Mouse (Mus musculus) neural tube, embryonic 13.5 days (tissue): ENCODE results near the gene Lmod2. TPM values are rescaled to one million over a fixed set of nuclear protein-coding genes. Genes with fewer than 3 reads are reported as not detected.

Experiments
- ATAC-seq: fragments of 200-750 bp; cut with Nextera tagmentation; 2 replicates; pipeline ENCODE4 v1.8.0; 2017; ENCODE audit warnings: low read depth, mild to moderate bottlenecking, moderate TSS enrichment, moderate library complexity
- H3K27ac ChIP-seq: fragments of 300-500 bp; sonication (generic); replicated peaks from 2 replicates; pipeline ENCODE4 v1.5.1; 2015; ENCODE audit warnings: moderate library complexity, mild to moderate bottlenecking, inconsistent platforms
- H3K27me3 ChIP-seq: fragments of 300-500 bp; sonication (generic); 2 replicates; pipeline ENCODE4 v1.6.1; 2015; ENCODE audit warnings: mild to moderate bottlenecking, inconsistent platforms
- H3K36me3 ChIP-seq: fragments of 300-500 bp; sonication (generic); 2 replicates; pipeline ENCODE4 v1.6.1; 2015; ENCODE audit warnings: mild to moderate bottlenecking, inconsistent platforms
- H3K4me1 ChIP-seq: fragments of 300-500 bp; sonication (generic); replicated peaks from 2 replicates; pipeline ENCODE4 v1.6.1; 2015; ENCODE audit warnings: inconsistent platforms
- H3K4me2 ChIP-seq: fragments of 300-500 bp; sonication (generic); 2 replicates; pipeline ENCODE4 v1.6.1; 2015; ENCODE audit warnings: inconsistent platforms, mild to moderate bottlenecking, moderate library complexity
- H3K4me3 ChIP-seq: fragments of 300-500 bp; sonication (generic); 2 replicates; pipeline ENCODE4 v1.5.1; 2015; ENCODE audit warnings: mild to moderate bottlenecking, inconsistent platforms
- H3K9ac ChIP-seq: fragments of 300-500 bp; sonication (generic); 2 replicates; pipeline ENCODE4 v1.6.1; 2015; ENCODE audit warnings: moderate library complexity, mild to moderate bottlenecking, inconsistent platforms
- H3K9me3 ChIP-seq: fragments of 300-500 bp; sonication (generic); 2 replicates; pipeline ENCODE4 v1.6.1; 2016; ENCODE audit warnings: inconsistent platforms
- WGBS: fragments of 180-500 bp; shearing (Covaris S2); methylation state at CpG from one replicate; pipeline ENCODE4 v1.1.7; 2015; 5-methylcytosine and 5-hydroxymethylcytosine counted together
- polyA plus RNA-seq: library from polyadenylated mRNA; unstranded; fragments of >200 nt; fragmentation: Nextera tagmentation; extraction: Ambion mirVana; gene quantifications from 2 replicates; pipeline ENCODE4 v1.2.1, GENCODE M21; 2015

Lmod2 gene
- polyA plus RNA-seq, 1 experiment from 2014 or later, result 0.15 TPM

GRCm38 (mm10) chr6:24619285-24620045 lies 21.9 kb downstream of the Lmod2 start:
- H3K9me3 ChIP-seq, result no peaks in the 10 kb centered on the region
- peaks cover 57% of the 10 kb centered on the region for H3K36me3 ChIP-seq
- H3K4me3 ChIP-seq, result no peak overlapping the region
- no peaks in the 10 kb centered on the region for H3K4me1 ChIP-seq
- no peak overlapping the region for H3K4me2 ChIP-seq
- no peak overlapping the region for H3K9ac ChIP-seq
- no peaks in the 10 kb centered on the region for H3K27me3 ChIP-seq
- peak; percentile 65; the same call in 1 of the 2 replicates for ATAC-seq
- WGBS, result 69% methylated on average over 6 of the region's 6 CpGs
- H3K27ac ChIP-seq, result no peak overlapping the region

GRCm38 (mm10) chr6:24620936-24621335 lies 23.4 kb downstream of the Lmod2 start:
- no peaks in the 10 kb centered on the region for H3K27me3 ChIP-seq
- no peak overlapping the region for H3K4me3 ChIP-seq
- WGBS, result 93% methylated on average over 2 of the region's 2 CpGs
- H3K36me3 ChIP-seq, result peaks cover 51% of the 10 kb centered on the region
- H3K4me2 ChIP-seq, result no peak overlapping the region
- H3K4me1 ChIP-seq, result no peaks in the 10 kb centered on the region
- no peak overlapping the region for H3K9ac ChIP-seq
- no peaks in the 10 kb centered on the region for H3K9me3 ChIP-seq
- H3K27ac ChIP-seq, result no peak overlapping the region
- no peak for ATAC-seq

GRCm38 (mm10) chr6:24622098-24622497 lies 24.5 kb downstream of the Lmod2 start:
- no peaks in the 10 kb centered on the region for H3K27me3 ChIP-seq
- peaks cover 46% of the 10 kb centered on the region for H3K36me3 ChIP-seq
- no peak overlapping the region for H3K9ac ChIP-seq
- no peak overlapping the region for H3K4me2 ChIP-seq
- ATAC-seq, result no peak
- H3K27ac ChIP-seq, result no peak overlapping the region
- no peaks in the 10 kb centered on the region for H3K4me1 ChIP-seq
- H3K4me3 ChIP-seq, result no peak overlapping the region
- 97% methylated on average over 2 of the region's 2 CpGs for WGBS
- no peaks in the 10 kb centered on the region for H3K9me3 ChIP-seq

GRCm38 (mm10) chr6:24627586-24628030 lies 30.0 kb downstream of the Lmod2 start:
- no peak overlapping the region for H3K4me3 ChIP-seq
- no peak overlapping the region for H3K9ac ChIP-seq
- 67% methylated on average over 5 of the region's 5 CpGs for WGBS
- H3K36me3 ChIP-seq, result peaks cover 17% of the 10 kb centered on the region
- no peaks in the 10 kb centered on the region for H3K4me1 ChIP-seq
- H3K9me3 ChIP-seq, result no peaks in the 10 kb centered on the region
- H3K27ac ChIP-seq, result no peak overlapping the region
- no peak overlapping the region for H3K4me2 ChIP-seq
- peak; percentile 56 for ATAC-seq
- H3K27me3 ChIP-seq, result no peaks in the 10 kb centered on the region

- Histone ChIP-seq H3K4me2 (no peak overlapping the region), H3K9ac (no peak overlapping the region), H3K9me3 (no peaks in the 10 kb centered on the region), H3K4me3 (no peak overlapping the region), H3K4me1 (no peaks in the 10 kb centered on the region), H3K27ac (no peak overlapping the region), H3K27me3 (no peaks in the 10 kb centered on the region), H3K36me3 (peaks cover 20% of the 10 kb centered on the region)
- ATAC-seq, result no peak
- WGBS, result 84% methylated on average over 1 of the region's 1 CpGs
Measured at GRCm38 (mm10) chr6:24628499-24628898, 30.9 kb downstream of the Lmod2 start.

GRCm38 (mm10) chr6:24632061-24632460 lies 34.5 kb downstream of the Lmod2 start:
- no peaks in the 10 kb centered on the region for H3K4me1 ChIP-seq
- 85% methylated on average over 4 of the region's 4 CpGs for WGBS
- H3K9ac ChIP-seq, result no peak overlapping the region
- no peak overlapping the region for H3K27ac ChIP-seq
- no peaks in the 10 kb centered on the region for H3K9me3 ChIP-seq
- peaks cover 14% of the 10 kb centered on the region; the same call in 1 of the 2 replicates for H3K36me3 ChIP-seq
- H3K27me3 ChIP-seq, result no peaks in the 10 kb centered on the region
- no peak overlapping the region for H3K4me3 ChIP-seq
- ATAC-seq, result no peak
- H3K4me2 ChIP-seq, result no peak overlapping the region

GRCm38 (mm10) chr6:24634065-24634464 lies 36.5 kb downstream of the Lmod2 start:
- Histone ChIP-seq H3K9me3 (no peaks in the 10 kb centered on the region), H3K4me3 (no peak overlapping the region), H3K27me3 (no peaks in the 10 kb centered on the region), H3K36me3 (peaks cover 14% of the 10 kb centered on the region; the same call in 1 of the 2 replicates), H3K9ac (no peak overlapping the region), H3K4me2 (no peak overlapping the region), H3K4me1 (no peaks in the 10 kb centered on the region), H3K27ac (no peak overlapping the region)
- ATAC-seq, result no peak
- WGBS, result 84% methylated on average over 3 of the region's 3 CpGs

- H3K27me3 ChIP-seq, result no peaks in the 10 kb centered on the region
Measured at GRCm38 (mm10) chr6:24635814-24636213, 38.3 kb downstream of the Lmod2 start.

GRCm38 (mm10) chr6:24641286-24641685 lies 43.7 kb downstream of the Lmod2 start:
- Histone ChIP-seq H3K4me2 (no peak overlapping the region), H3K4me3 (no peak overlapping the region), H3K9me3 (no peaks in the 10 kb centered on the region), H3K4me1 (no peaks in the 10 kb centered on the region), H3K27ac (no peak overlapping the region), H3K36me3 (no peaks in the 10 kb centered on the region), H3K27me3 (no peaks in the 10 kb centered on the region), H3K9ac (no peak overlapping the region)
- no peak for ATAC-seq
- 90% methylated on average over 4 of the region's 4 CpGs for WGBS

More at GRCm38 (mm10) chr6:24635814-24636213, 38.3 kb downstream of the Lmod2 start:
- Histone ChIP-seq H3K4me1 (no peaks in the 10 kb centered on the region), H3K9me3 (no peaks in the 10 kb centered on the region), H3K36me3 (peaks cover 14% of the 10 kb centered on the region; the same call in 1 of the 2 replicates), H3K4me3 (no peak overlapping the region), H3K27ac (no peak overlapping the region), H3K4me2 (no peak overlapping the region), H3K9ac (no peak overlapping the region)
- WGBS, result 91% methylated on average over 2 of the region's 2 CpGs
- no peak for ATAC-seq

- Histone ChIP-seq H3K4me1 (no peaks in the 10 kb centered on the region), H3K27me3 (no peaks in the 10 kb centered on the region), H3K36me3 (no peaks in the 10 kb centered on the region), H3K4me2 (no peak overlapping the region), H3K27ac (no peak overlapping the region), H3K9me3 (no peaks in the 10 kb centered on the region), H3K4me3 (no peak overlapping the region), H3K9ac (no peak overlapping the region)
- no peak for ATAC-seq
- 96% methylated on average over 2 of the region's 2 CpGs for WGBS
Measured at GRCm38 (mm10) chr6:24642161-24642560, 44.6 kb downstream of the Lmod2 start.

- 95% methylated on average over 3 of the region's 3 CpGs for WGBS
- H3K9ac ChIP-seq, result no peak overlapping the region
- ATAC-seq, result no peak
- no peaks in the 10 kb centered on the region for H3K27me3 ChIP-seq
- H3K4me1 ChIP-seq, result no peaks in the 10 kb centered on the region
- H3K4me2 ChIP-seq, result no peak overlapping the region
- H3K9me3 ChIP-seq, result no peaks in the 10 kb centered on the region
- H3K36me3 ChIP-seq, result no peaks in the 10 kb centered on the region
- no peak overlapping the region for H3K4me3 ChIP-seq
- no peak overlapping the region for H3K27ac ChIP-seq
Measured at GRCm38 (mm10) chr6:24642960-24643359, 45.4 kb downstream of the Lmod2 start.

- H3K9me3 ChIP-seq, result no peaks in the 10 kb centered on the region
- peaks cover 7% of the 10 kb centered on the region for H3K4me1 ChIP-seq
- no peaks in the 10 kb centered on the region for H3K36me3 ChIP-seq
- H3K4me2 ChIP-seq, result no peak overlapping the region
- WGBS, result 92% methylated on average over 6 of the region's 6 CpGs
- H3K27ac ChIP-seq, result no peak overlapping the region
- no peak overlapping the region for H3K4me3 ChIP-seq
- no peak overlapping the region for H3K9ac ChIP-seq
- no peaks in the 10 kb centered on the region for H3K27me3 ChIP-seq
- no peak for ATAC-seq
Measured at GRCm38 (mm10) chr6:24645346-24646053, 47.9 kb downstream of the Lmod2 start.
